ENCODE assay signal across 8 mouse cellular contexts in the genomic region with DNA sequence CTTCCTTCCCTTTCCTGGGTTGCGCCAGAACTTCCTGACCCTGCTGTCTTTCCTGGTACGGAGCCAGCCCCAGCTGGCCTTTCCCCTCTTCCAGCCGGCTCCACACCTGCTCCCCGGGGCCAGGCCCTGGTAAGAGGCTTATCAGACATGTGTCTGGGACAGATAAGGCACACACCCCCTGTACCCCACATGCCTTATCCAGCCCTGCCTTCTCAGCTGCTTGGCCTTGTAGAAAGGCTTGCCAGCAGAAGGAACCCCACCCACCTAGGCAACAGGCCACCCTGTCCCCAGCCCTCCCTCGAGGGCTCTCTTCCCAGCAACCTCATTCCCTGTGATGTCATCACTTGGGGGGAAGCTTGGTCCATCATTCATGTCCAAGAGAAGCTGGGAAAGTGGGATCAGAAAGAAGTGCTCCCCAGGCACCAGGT. TPM values are rescaled to one million over a fixed set of nuclear protein-coding genes. Genes with fewer than 3 reads are reported as not detected.
DNase-seq lines count a peak whose midpoint lies in the region; ATAC-seq lines count a peak whose summit lies in the region.

No protein-coding gene starts in this region.

- 0 out of 2 replicates have a peak, but pooled peaks cover 4% of the 10 kb centered on the region for H3K4me1 ChIP-seq in embryonic facial prominence, embryonic 11.5 days (ENCODE audit: control insufficient read depth, insufficient read depth, low read length)
- H3K4me1 ChIP-seq in heart, embryonic 13.5 days, result peaks cover 45% of the 10 kb centered on the region
- peaks cover 23% of the 10 kb centered on the region for H3K4me1 ChIP-seq in kidney, embryonic 16.5 days (ENCODE audit: insufficient read depth, low read length)

- no peak overlapping the region for H3K9ac ChIP-seq in embryonic facial prominence, embryonic 11.5 days (replicated peaks; ENCODE audit: low read length)
- H3K9ac ChIP-seq in heart, embryonic 13.5 days, result peak overlapping the region; percentile 64
- H3K9ac ChIP-seq in kidney, embryonic 16.5 days (replicated peaks; ENCODE audit: low read length), result peak overlapping the region; percentile 32

- ATAC-seq in embryonic facial prominence, embryonic 11.5 days (replicated peaks; ENCODE audit: insufficient number of reproducible peaks, low FRiP score, low TSS enrichment, low read depth), result 0 out of 2 replicates have a peak, but pooled peaks have one; percentile 11
- ATAC-seq in heart, embryonic 13.5 days (ENCODE audit: extremely low read depth, insufficient number of reproducible peaks, low FRiP score, low TSS enrichment), result peak; percentile 81
- ATAC-seq in kidney, embryonic 16.5 days (ENCODE audit: low FRiP score, low TSS enrichment), result peak; percentile 53

- no peaks in the 10 kb centered on the region for H3K9me3 ChIP-seq in embryonic facial prominence, embryonic 11.5 days (replicated peaks; ENCODE audit: control insufficient read depth, low read length)
- no peaks in the 10 kb centered on the region for H3K9me3 ChIP-seq in heart, embryonic 13.5 days
- no peaks in the 10 kb centered on the region for H3K9me3 ChIP-seq in kidney, embryonic 16.5 days (ENCODE audit: low read length)

- 13% methylated on average over 5 of the region's 5 CpGs for WGBS in embryonic facial prominence, embryonic 11.5 days
- 4% methylated on average over 5 of the region's 5 CpGs for WGBS in heart, embryonic 13.5 days
- WGBS in kidney, embryonic 16.5 days, result 21% methylated on average over 5 of the region's 5 CpGs

- H3K4me3 ChIP-seq in embryonic facial prominence, embryonic 11.5 days (ENCODE audit: low read depth, low read length), result no peak overlapping the region
- H3K4me3 ChIP-seq in heart, embryonic 13.5 days, result peak overlapping the region; percentile 29
- H3K4me3 ChIP-seq in kidney, embryonic 16.5 days (ENCODE audit: low read length), result no peak overlapping the region

- H3K36me3 ChIP-seq in embryonic facial prominence, embryonic 11.5 days (replicated peaks; ENCODE audit: control insufficient read depth, insufficient read depth, low read depth, low read length), result no peaks in the 10 kb centered on the region
- H3K36me3 ChIP-seq in heart, embryonic 13.5 days, result no peaks in the 10 kb centered on the region
- H3K36me3 ChIP-seq in kidney, embryonic 16.5 days (ENCODE audit: insufficient read depth, low read length), result no peaks in the 10 kb centered on the region

- H3K27me3 ChIP-seq in embryonic facial prominence, embryonic 11.5 days (ENCODE audit: control insufficient read depth, insufficient read depth, low read length), result no peaks in the 10 kb centered on the region
- H3K27me3 ChIP-seq in heart, embryonic 13.5 days (replicated peaks), result peaks cover 3% of the 10 kb centered on the region
- no peaks in the 10 kb centered on the region for H3K27me3 ChIP-seq in kidney, embryonic 16.5 days (ENCODE audit: insufficient read depth, low read length)

- H3K27ac ChIP-seq in embryonic facial prominence, embryonic 11.5 days (replicated peaks; ENCODE audit: low read depth, low read length), result no peak overlapping the region
- H3K27ac ChIP-seq in heart, embryonic 13.5 days (replicated peaks), result peak overlapping the region; percentile 65
- H3K27ac ChIP-seq in kidney, embryonic 16.5 days (ENCODE audit: low read length), result no peak overlapping the region

- no peak overlapping the region for H3K4me2 ChIP-seq in embryonic facial prominence, embryonic 11.5 days (ENCODE audit: low read depth, low read length)
- peak overlapping the region; percentile 97 for H3K4me2 ChIP-seq in heart, embryonic 13.5 days
- peak overlapping the region; percentile 28; the same call in 1 of the 2 replicates for H3K4me2 ChIP-seq in kidney, embryonic 16.5 days (replicated peaks; ENCODE audit: low read depth, low read length)

- peak; percentile 89 for DNase-seq in MEL-GATA-1-ER (ENCODE audit: extremely low read depth, low read depth)
- no peak for DNase-seq in embryonic facial prominence, embryonic 11.5 days (ENCODE audit: low spot score)
- DNase-seq in lung, postnatal 14 days, result peak; percentile 68
- peak; percentile 73 to 86 for DNase-seq in spleen, postnatal 36 days (ENCODE audit: low spot score in 2 of 2)
- no peak for DNase-seq in frontal cortex, postnatal 36 days (ENCODE audit: low spot score in 2 of 2)
- DNase-seq in thymus, postnatal 25 days, result no peak

RNA-seq across cellular contexts. Expression of a gene that starts 4.2 kb away (rescaled TPM):
- polyA plus RNA-seq in embryonic facial prominence, embryonic 11.5 days (2014; fragmentation: Nextera tagmentation; extraction: Ambion mirVana), result 5.3 and 5.9 TPM in 2 replicates
- polyA plus RNA-seq in heart, embryonic 13.5 days (2015; fragmentation: Nextera tagmentation; extraction: Ambion mirVana), result 8.4 and 10.6 TPM in 2 replicates
- polyA plus RNA-seq in kidney, embryonic 16.5 days (2015; fragmentation: Nextera tagmentation; extraction: Ambion mirVana), result 12.3 and 13.4 TPM in 2 replicates

RNA-seq across cellular contexts. Expression of a gene that starts 42.2 kb away (rescaled TPM):
- polyA plus RNA-seq in embryonic facial prominence, embryonic 11.5 days (2014; fragmentation: Nextera tagmentation; extraction: Ambion mirVana), result 0.86 and 1.6 TPM in 2 replicates
- polyA plus RNA-seq in heart, embryonic 13.5 days (2015; fragmentation: Nextera tagmentation; extraction: Ambion mirVana), result 0.74 and 1.1 TPM in 2 replicates
- 1.2 and 2.4 TPM in 2 replicates for polyA plus RNA-seq in kidney, embryonic 16.5 days (2015; fragmentation: Nextera tagmentation; extraction: Ambion mirVana)

RNA-seq across cellular contexts. Expression of a gene that starts 53.1 kb away (rescaled TPM):
- 24.9 and 26.5 TPM in 2 replicates for polyA plus RNA-seq in embryonic facial prominence, embryonic 11.5 days (2014; fragmentation: Nextera tagmentation; extraction: Ambion mirVana)
- polyA plus RNA-seq in heart, embryonic 13.5 days (2015; fragmentation: Nextera tagmentation; extraction: Ambion mirVana), result 13.5 and 13.9 TPM in 2 replicates
- polyA plus RNA-seq in kidney, embryonic 16.5 days (2015; fragmentation: Nextera tagmentation; extraction: Ambion mirVana), result 18.0 TPM in 2 replicates

RNA-seq across cellular contexts. Expression of a gene that starts 57.0 kb away (rescaled TPM):
- polyA plus RNA-seq in embryonic facial prominence, embryonic 11.5 days (2014; fragmentation: Nextera tagmentation; extraction: Ambion mirVana), result 154 and 177 TPM in 2 replicates
- polyA plus RNA-seq in heart, embryonic 13.5 days (2015; fragmentation: Nextera tagmentation; extraction: Ambion mirVana), result 188 and 220 TPM in 2 replicates
- 270 and 305 TPM in 2 replicates for polyA plus RNA-seq in kidney, embryonic 16.5 days (2015; fragmentation: Nextera tagmentation; extraction: Ambion mirVana)

Comparison
In these comparisons a context has a peak if more than half of its experiments do, and no peak if none do; other contexts are left out.
1. DNase-seq: peak in MEL-GATA-1-ER (single experiment), lung, postnatal 14 days (single experiment) and spleen, postnatal 36 days (2 of 2); none in embryonic facial prominence, embryonic 11.5 days (single experiment), frontal cortex, postnatal 36 days (0 of 2) and thymus, postnatal 25 days (single experiment).
2. ATAC-seq: peak in every context shown above with its lines; median percentile 81 in heart, embryonic 13.5 days; 53 in kidney, embryonic 16.5 days; 11 in embryonic facial prominence, embryonic 11.5 days.